Comparison of ENCODE assay signal across 11 mouse cellular contexts in genomic region chr4:131615587-131615986, GRCm38 (mm10).
A peak's percentile ranks its signal among the peaks of the same experiment; 100 is the strongest.
DNase-seq lines count a peak whose midpoint lies in the region; ATAC-seq lines count a peak whose summit lies in the region.
"Had no signal": no experiment of that assay in that cellular context is flagged by ENCODE, and none has a peak within 500 bp of the region (broad histone marks: within the 10 kb centered on the region; RNA-seq: fewer than 3 reads in every experiment).

No protein-coding gene starts in this region.

- DNase-seq in frontal cortex, postnatal 14 days (ENCODE audit: low spot score in 2 of 2) = peak; percentile 15 to 20
- peak; percentile 4 for DNase-seq in lung, postnatal 14 days
- DNase-seq in lung, postnatal 25 days (ENCODE audit: low spot score) = no peak
- DNase-seq in frontal cortex, postnatal 36 days (ENCODE audit: low spot score in 2 of 2) = peak; percentile 4 to 10
- DNase-seq in right cerebral cortex, adult 18-20 months = peak; percentile 4
- no peak for DNase-seq in yolk sac, embryonic 10.5 days (ENCODE audit: low spot score)
- DNase-seq in kidney, adult 8-10 months = no peak
- DNase-seq: lung, embryonic 14.5 days; thymus, postnatal 14 days had no signal

- ATAC-seq in frontal cortex, adult (ENCODE audit: low TSS enrichment) = no peak
- ATAC-seq: Patski had no signal

Comparison
In these comparisons a context has a peak if more than half of its experiments do, and no peak if none do; other contexts are left out.
1. DNase-seq: peak in frontal cortex, postnatal 14 days (2 of 2), lung, postnatal 14 days (single experiment), frontal cortex, postnatal 36 days (2 of 2) and right cerebral cortex, adult 18-20 months (single experiment); none in lung, postnatal 25 days (single experiment), yolk sac, embryonic 10.5 days (single experiment) and kidney, adult 8-10 months (0 of 2).